Mouse (Mus musculus): ENCODE data around the gene Phc3.

DNA sequence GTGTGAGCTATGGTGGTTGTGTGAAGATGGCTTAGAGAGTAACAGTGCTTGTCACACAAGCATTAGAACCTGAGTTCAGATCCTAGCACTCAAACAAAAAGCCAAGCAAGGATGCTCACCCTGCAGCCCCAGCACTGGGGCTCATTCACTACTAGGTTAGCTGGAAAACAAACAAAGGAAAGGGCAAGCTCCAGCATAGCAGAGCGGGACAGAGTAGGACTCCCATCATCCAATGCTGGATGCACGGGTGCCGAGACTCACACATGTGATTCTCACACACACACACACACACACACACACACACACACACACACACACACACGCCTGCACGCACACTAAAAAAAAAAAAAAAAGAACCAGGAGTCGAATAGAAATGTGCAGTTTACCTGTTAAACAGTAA, 117.8 kb downstream of the Phc3 start:
- TF ChIP-seq CTCF (IDR thresholded peaks at IDR 0.05; ENCODE audit: insufficient read depth, low read depth, low read length) = no peak
- no peak for TF ChIP-seq POLR2A (IDR thresholded peaks at IDR 0.05; ENCODE audit: insufficient read depth, low read depth, low read length)
